Mouse (Mus musculus): ENCODE results near the gene Dach1.

Dach1 gene

GRCm38 (mm10) chr14:97829865-97830264 lies 339.7 kb downstream of the Dach1 start:
- DNase-seq: no peak

DNA sequence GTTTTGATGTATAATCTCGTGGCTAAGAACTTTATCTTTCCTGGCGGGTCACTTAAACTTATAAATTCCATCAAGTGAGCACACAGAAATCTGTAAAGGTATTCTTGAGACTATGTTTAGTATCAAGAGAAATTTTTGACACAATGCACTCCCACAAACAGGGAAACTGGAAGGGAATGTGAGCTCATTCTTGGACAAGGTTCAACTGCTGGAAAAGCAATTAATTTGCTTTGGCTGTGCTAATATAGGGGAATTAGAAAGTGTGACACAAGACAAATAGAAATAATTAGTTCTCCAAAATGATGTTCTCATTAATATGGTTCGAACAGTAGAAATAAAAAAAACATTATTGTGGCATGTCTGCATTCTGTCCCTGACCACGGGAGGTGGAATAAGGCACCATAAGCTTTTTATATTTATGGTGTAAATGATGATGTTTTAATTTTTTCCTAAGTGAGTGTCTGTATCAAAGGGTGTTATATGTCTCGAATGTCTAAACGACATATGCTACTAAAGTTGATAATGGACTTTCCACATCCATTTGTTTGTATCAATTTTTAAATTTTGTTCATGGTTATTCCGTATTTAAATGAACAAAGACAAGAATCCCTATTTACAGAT lies 354.9 kb downstream of the Dach1 start:
- no peak for DNase-seq

- no peak for DNase-seq
These were observed 356.0 kb downstream of the Dach1 start for GRCm38 (mm10) chr14:97813557-97813956.

GRCm38 (mm10) chr14:97795385-97795952 lies 374.1 kb downstream of the Dach1 start:
- no peak for DNase-seq

- no peak for DNase-seq
These were observed 395.3 kb downstream of the Dach1 start for GRCm38 (mm10) chr14:97774135-97774767.

DNA sequence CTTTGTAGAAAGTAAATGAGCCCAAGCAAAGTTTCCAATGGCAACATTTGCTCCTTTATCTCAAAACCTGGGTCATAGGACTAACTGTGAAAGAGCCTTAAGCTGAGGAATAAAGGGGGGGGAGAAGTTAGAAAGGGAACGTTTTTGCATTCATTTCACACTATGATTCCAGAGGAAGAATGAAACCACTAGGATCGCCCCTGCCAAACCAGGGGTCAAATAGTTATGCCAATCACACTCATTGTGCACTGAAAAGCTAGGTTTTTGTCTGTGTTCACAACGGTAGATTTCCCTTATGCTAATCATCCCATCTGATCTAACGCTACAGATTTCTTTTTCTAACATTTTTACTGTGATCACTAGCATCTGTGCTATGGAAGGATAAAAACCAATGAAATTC lies 415.2 kb downstream of the Dach1 start:
- no peak for DNase-seq

GRCm38 (mm10) chr14:97753973-97754372 lies 415.6 kb downstream of the Dach1 start:
- no peak for DNase-seq

- DNase-seq: no peak
These were observed 426.3 kb downstream of the Dach1 start for GRCm38 (mm10) chr14:97743252-97743651.

DNA sequence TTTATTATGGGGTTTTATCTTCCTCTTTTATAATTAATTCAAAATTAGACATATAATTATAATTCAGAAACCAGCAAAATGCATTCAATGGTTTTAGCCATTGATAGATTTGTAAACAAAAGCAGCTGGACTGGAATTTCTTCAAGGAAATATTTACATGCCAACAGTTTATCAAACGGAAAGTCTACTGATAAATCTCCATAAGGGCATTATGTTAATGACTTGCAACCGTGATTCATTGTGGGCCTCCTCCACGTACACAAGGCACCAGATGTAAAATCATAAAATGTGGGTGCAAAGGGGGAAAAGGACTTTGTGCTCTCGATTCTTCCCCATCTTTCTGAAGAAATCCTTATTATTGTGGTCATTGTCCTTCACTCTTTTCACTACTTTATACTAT lies 426.8 kb downstream of the Dach1 start:
- DNase-seq: no peak
